Mouse (Mus musculus): ENCODE data around the gene Capn8.
A peak's percentile ranks its signal among the peaks of the same experiment; 100 is the strongest.

Capn8 gene

GRCm38 (mm10) chr1:182564408-182565120 is at the start of gene Capn8:
Capn8 (plus strand) TSS chr1:182565007.
- no peak for DNase-seq (ENCODE audit: low read depth, low spot score)

DNA sequence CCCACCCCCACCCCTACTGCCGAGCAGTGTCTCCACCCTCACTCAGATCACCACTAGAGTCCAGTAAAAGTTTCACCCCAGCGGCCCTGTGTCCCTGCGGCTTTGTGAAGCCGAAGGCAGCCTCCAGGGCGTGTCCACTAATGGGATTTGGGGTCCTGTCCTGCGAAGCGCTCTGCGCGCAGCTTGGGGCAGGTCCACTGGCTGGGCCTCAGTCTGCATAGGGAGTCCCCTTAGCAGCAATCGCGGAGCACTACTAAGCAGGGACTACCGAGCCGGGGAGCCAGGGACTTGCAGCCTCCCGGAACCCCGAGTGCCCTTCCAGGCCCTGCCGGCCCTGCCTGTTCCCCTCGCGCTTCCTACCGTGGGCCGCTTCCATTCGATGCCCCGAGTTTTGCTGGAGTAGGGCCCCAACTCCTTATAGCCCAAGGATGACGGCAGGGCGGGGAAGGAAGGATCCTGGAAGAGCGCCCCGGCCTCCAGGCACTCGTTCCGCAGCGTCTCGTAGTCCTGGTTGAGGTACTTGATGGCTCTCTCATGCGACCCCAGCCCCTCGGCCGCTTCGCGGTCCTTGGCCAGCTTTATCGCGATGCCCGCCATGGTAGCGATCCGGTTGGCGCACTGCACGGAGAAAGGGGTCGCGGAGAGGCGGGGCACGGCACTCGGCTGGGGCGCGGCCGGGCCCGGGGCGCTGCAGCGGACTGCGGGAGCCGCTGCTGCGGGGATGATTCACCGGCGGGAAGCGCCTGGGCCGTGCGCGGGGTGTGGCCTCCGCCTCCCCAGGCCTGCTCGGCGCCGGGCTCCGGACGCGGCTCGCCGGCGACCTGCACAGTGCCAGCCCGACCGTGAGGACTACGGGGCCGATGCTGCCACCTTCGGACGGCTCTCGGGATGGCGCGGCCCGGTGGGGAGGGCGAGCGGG is 47.8 kb upstream of the Capn8 start, which contains the start of gene Capn2:
Gene Capn2 (minus strand): TSS at position 851 of the 919 bp plus-strand sequence.
- no peak for DNase-seq (ENCODE audit: low read depth, low spot score)

- no peak for DNase-seq (ENCODE audit: low read depth, low spot score)
Observed at GRCm38 (mm10) chr1:182517677-182518011, 47.2 kb upstream of the Capn8 start.

DNA sequence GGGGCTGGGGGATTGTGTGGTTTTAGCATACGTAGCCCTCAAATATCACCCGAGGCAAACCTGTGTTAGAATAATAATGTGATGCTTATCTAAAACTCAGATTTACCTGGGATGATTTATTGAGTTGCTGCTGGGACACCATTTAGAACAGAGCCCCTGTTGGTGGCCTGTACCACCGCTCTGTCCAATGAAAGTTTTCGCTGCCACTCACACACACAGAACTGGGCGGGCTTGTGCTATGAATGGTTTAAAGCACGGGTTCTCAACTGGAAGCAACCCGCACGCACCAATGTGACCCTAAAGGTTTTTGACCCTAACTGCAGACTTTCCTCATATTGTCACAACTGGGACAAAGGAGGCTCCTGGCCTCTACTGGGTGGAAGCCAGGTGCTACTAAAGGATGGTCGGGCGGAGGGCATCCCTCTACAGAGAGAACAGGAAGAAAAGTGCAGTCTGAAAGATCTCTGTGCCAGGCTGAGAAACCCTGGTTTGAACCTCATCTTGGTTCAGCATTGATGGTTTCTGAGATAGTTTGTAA is 46.6 kb upstream of the Capn8 start:
- no peak for DNase-seq (ENCODE audit: low read depth, low spot score)

DNA sequence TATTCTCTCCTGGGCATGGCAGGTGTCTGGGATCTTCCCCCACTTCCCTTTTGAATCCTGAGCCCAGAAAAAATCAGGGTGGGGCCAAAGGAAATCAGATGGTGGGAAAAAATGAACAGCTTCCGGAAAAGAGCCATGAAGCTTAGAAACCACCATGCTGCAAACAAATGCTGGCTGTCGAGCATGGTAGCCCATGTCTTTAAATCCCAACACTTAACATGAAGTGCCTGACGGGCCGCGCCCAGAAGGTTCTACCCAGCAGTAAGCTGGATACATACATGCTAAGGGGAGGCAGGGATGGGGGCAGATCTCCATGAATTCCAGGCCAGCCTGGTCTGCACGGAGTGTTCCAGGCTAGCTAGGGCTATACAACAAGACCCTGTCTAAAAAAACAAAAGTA is 46.0 kb upstream of the Capn8 start:
- DNase-seq (ENCODE audit: low read depth, low spot score) = no peak

- no peak for DNase-seq (ENCODE audit: low read depth, low spot score)
Observed at GRCm38 (mm10) chr1:182519341-182519740, 45.5 kb upstream of the Capn8 start.

DNA sequence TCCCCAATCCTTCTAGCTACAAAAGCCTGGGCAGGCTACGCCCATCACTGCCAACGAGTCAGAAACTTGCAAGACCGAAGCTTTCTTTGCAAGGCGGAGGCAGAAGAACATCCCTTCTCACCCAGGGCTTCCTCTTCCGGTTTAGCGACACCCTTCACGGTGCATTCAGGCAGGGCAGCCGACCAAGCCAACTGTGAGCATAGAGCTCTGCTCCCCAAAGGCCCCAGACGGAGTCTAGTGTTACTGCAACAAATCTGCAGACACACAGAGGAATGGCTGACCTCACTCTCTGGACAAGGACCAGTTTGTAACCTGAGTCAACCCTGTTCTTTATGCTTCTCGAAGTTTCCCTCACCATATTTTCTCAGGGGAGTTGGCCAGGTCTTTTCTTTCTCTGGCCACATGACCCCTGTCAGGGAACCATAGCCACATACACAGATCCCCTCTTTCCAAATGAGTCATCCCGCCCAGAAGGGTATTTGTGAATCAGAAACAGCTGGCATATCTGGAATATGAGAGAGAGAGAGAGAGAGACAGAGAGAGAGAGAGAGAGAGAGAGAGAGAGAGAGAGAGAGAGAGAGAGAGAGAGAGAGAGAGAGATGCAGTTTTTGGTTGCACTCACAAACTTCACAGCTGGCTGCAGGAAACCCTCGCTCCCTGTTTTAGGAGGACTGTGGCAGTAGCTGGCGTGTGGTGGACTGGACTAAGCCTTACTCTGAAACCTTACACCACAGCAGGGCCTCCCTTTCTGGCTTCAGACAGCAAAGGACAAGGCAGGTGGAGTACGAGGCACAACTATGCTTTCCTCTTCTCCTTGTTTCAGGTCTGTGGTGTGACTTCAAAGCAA is 44.5 kb upstream of the Capn8 start:
- no peak for DNase-seq (ENCODE audit: low read depth, low spot score)

- DNase-seq (ENCODE audit: low read depth, low spot score) = no peak
Observed at GRCm38 (mm10) chr1:182520938-182521500, 43.8 kb upstream of the Capn8 start.

DNA sequence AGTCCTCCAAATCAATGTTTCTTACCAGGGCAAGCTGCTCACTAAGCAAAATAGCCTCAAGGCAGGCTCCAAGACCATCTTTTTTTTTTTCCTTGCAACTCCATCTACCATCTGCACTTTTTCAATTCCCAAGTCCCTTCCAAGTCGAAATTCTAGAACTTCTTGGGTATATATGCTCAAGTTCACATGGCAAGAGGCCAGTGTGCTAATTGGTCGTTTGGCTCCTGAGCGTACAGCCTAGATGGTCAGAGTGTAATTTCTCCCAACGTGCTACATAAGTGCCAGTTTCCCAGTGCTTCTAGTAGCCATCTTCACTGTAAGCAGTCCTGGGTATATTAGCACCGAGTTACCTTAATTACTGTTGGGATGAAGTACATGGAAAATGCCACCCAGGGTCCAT is 41.8 kb upstream of the Capn8 start:
- no peak for DNase-seq (ENCODE audit: low read depth, low spot score)

DNA sequence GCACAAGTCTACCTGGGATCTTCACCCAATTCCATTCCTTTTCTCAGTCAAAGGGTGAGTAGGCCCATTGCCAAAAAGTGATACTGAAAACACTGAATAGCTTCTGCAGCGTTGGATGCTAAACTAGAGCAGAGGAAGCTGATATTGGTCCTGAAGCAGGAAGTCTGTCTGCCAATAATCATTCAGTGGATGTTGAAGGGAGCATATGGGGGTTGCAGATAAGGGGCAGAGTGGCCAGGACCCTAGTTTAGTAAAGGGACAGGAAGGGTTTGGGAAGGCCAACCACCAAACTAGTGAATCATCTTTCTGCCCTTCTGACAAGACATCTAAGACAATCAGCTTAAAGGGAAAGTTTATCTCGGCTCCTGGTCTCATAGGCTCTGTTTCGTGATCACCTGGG is 41.1 kb upstream of the Capn8 start:
- DNase-seq (ENCODE audit: low read depth, low spot score) = no peak

- no peak for DNase-seq (ENCODE audit: low read depth, low spot score)
Observed at GRCm38 (mm10) chr1:182525601-182526000, 39.2 kb upstream of the Capn8 start.

DNA sequence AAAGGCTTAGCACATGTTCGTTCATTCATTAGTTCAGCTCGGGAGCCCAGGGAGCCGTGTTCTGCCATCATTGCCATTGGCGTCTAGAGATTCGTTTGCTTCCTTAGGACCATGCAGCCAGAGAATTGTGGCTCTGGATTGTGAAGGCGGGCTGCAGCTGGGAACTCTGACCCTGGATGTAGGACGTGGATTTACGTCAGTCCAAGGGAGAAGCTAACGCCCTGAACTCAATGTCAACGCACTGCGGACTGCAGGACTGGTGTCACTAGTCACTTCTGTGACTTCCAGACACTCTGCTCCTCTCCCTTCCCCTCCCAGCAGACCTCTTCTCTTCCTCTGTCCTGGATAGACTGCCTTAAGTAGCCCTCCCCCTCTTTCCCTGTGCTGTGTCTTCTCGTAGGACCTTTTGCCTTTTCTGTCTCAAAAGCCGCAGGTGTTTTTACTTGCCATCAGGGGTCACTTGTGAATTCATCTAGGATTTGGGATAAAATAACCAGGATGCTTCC is 37.5 kb upstream of the Capn8 start:
- DNase-seq (ENCODE audit: low read depth, low spot score) = no peak

DNA sequence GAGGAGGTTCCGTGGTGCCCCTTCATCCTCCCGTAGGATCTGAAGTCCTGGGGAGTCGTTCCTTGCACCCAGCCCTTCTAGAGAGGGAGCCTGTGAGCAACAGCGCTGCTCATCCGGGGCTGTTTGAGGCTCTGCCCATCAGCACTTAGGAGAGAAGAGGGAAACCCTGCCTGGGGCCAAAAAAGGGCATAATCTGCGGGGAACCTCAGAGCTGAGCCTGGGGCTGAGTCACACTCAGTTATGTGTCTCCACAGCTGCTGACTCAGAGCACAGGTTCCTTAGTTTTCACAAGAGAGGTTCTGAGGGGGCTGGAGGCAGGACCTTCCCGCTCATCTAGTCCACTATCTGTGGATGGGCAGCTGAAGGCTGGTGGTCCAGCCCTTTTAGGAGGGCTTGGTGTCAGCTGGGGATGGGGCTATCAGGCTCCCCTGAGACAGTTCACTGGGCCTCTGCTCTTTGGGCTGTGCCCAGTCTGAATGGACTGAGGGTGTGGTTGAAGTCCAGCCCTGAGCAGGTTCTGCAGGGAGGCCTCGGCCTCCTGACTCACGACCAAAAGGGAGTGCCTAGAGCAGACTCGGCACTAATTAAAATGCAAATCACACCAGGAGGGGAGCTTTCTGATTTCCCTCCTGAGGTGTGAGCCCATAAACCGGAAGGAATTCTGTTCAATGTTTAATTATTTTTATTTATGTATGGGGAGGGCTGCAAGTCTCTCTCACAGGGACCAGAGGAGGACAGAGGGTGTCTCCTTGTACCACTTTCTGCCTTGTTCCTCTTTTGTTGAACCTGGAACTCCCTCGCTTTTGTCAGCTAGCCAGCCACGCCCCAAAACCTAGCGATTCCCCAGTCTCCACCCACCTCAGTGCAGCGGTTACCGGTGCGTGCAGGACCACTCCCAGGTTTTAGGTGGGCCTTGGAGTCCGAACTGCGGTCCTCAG is 36.6 kb upstream of the Capn8 start:
- no peak for DNase-seq (ENCODE audit: low read depth, low spot score)

GRCm38 (mm10) chr1:182533583-182533982 is 31.2 kb upstream of the Capn8 start:
- no peak for DNase-seq (ENCODE audit: low read depth, low spot score)

DNA sequence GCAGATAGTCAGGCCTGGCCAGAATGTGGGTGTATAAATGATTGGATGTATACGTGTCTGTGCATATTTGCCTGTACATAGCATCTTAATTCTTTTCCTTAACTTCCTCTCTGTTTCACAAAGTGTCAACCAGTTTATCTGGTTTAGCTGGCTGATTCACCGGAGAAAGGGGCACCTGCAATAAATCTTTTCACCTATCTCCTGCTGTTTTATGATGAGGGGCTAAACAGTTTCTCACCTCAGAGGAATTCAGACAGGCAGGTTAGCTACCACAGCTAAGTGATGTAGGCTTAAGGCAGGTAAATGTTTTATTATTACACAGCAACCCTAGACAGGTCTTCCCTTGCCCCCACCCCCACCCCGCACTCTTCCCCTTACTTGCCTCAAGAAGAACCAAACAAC is 29.7 kb upstream of the Capn8 start:
- no peak for DNase-seq (ENCODE audit: low read depth, low spot score)

DNA sequence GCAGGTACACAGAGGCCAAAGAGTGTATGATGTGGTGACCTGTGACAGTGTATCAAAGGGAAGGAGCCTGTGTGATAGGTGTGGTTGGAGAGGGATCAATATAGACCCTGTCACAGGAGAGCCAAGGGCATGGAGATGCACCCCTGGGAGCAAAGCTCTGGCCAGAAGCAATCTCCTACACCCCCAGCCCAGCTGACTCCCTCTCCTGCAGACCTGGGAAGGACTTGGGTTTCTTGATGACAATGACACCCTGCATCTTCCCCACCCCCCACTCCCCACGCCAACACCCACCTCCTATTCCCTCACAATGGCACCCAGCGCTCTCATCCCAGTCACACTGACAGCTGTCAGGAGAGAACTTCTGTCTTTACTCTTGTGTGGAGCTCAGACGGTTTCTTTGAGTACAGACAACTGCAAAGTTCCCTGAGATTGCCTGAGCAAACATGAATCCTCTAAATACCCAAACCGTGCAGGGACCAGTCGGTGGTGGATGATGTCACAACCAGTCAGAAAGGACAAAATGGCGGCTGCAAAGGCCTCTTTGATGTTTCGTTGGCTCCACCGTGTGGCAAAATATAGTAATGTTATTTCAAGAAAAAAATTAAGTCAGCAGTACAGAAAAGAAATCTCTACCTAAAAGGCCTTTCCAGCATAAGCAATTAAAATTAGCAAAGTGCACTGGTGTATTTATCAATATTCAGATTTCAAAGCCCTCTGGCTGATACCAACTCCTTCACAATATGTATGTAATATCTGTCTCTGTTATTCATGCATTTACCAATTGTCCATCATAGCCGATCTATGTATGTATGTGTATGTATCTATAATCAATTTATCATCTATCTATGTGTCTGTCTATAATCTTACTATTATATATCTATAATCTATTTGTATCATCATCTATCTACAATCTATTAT is 25.5 kb upstream of the Capn8 start:
- peak; percentile 59 for DNase-seq (ENCODE audit: low read depth, low spot score)

DNA sequence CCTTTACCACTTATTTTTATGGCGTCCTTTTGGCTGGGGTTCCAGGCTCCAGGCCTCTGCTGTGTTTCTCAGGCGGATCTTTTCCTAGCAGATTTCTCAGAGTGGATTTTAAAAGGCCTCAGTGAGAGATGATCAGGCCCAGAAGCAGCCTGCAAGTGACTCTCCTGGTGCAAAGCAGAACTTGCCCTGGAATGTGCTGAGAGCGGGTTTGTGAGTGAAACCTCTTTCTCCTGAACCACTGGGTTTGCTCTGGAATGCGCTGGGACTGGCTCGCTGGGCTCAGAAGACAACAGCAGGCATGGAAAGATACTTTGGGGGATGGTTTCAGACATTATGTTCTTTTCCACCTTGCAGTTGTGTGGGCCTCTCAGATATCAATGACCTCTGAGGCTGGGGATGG is 22.7 kb upstream of the Capn8 start:
- no peak for DNase-seq (ENCODE audit: low read depth, low spot score)

DNA sequence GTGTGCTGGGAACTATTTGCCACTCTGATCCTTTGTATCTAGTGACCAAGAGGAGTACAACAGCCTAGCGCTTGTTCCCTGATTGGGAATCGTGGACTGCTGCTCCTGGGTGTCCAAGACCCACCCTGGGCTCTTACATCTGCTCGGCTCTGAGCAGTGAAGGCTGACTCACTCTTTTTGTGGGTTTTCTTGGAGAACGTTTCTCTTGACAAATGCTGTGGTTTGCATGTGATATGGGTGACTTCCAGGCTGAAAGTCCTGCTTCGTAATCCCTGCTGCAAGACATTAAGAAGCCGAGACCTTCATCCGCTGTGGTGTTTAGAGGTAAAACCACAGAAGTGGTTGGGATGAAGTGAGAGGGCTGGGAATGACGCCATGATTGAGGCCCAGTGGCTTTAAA is 21.7 kb upstream of the Capn8 start:
- no peak for DNase-seq (ENCODE audit: low read depth, low spot score)

DNA sequence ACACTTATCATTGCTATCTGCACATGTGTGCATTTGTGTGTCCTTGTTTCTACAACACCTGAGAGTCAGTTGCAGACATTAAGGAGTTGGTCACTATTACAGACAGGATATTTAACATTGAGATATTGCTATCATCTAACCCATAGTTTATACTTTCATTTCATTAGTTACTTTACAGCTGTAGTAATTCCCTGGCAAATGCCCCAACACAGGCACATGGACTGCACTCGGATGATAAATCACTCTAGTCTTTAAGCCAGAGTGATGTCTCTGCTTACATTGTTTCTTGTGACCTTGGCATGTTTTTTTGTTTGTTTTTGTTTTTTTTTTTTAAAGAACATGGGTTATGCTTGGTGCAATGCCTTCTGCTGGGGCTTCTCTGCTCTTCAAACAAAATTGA is 20.9 kb upstream of the Capn8 start:
- no peak for DNase-seq (ENCODE audit: low read depth, low spot score)

Data from retina, adult 2 months (tissue).